Mouse (Mus musculus): ENCODE results near the gene Ube2i. TPM values are rescaled to one million over a fixed set of nuclear protein-coding genes. Genes with fewer than 3 reads are reported as not detected.
"Not testable (repeated sequence)": the region's sequence is repeated elsewhere in the genome, so short reads cannot be mapped to it uniquely, and the experiment has no call there.

The Ube2i gene
- polyA plus RNA-seq, 1 experiment from 2014 or later: 400 TPM

- no peak overlapping the region for H3K4me3 ChIP-seq (replicated peaks)
- 85% methylated on average over 8 of the region's 8 CpGs for WGBS
- no peak overlapping the region for H3K9ac ChIP-seq (replicated peaks)
- peaks cover 13% of the 10 kb centered on the region for H3K27me3 ChIP-seq (replicated peaks)
- no peak for ATAC-seq (ENCODE audit: low FRiP score)
- no peaks in the 10 kb centered on the region for H3K9me3 ChIP-seq (replicated peaks)
- H3K4me1 ChIP-seq: peaks cover 33% of the 10 kb centered on the region
- H3K36me3 ChIP-seq: peaks cover 4% of the 10 kb centered on the region; the same call in 1 of the 2 replicates
- H3K27ac ChIP-seq (replicated peaks): no peak overlapping the region
- no peak overlapping the region for H3K4me2 ChIP-seq
These were observed 24.1 kb downstream of the Ube2i start for GRCm38 (mm10) chr17:25250181-25250835.

GRCm38 (mm10) chr17:25248033-25248750 lies 26.2 kb downstream of the Ube2i start:
- WGBS: 82% methylated on average over 18 of the region's 18 CpGs
- Histone ChIP-seq H3K27ac (replicated peaks) (no peak overlapping the region), H3K4me1 (peaks cover 15% of the 10 kb centered on the region), H3K4me2 (no peak overlapping the region), H3K4me3 (replicated peaks) (no peak overlapping the region), H3K36me3 (peaks cover 23% of the 10 kb centered on the region), H3K27me3 (replicated peaks) (peaks cover 4% of the 10 kb centered on the region; the same call in 1 of the 2 replicates), H3K9me3 (replicated peaks) (no peaks in the 10 kb centered on the region), H3K9ac (replicated peaks) (no peak overlapping the region)
- no peak for ATAC-seq (ENCODE audit: low FRiP score)

- H3K4me3 ChIP-seq (replicated peaks): no peak overlapping the region
- 87% methylated on average over 16 of the region's 16 CpGs for WGBS
- H3K9me3 ChIP-seq (replicated peaks): no peaks in the 10 kb centered on the region
These were observed 30.2 kb downstream of the Ube2i start for GRCm38 (mm10) chr17:25244239-25244638.

GRCm38 (mm10) chr17:25243131-25243780 lies 31.2 kb downstream of the Ube2i start:
- Histone ChIP-seq H3K9ac (replicated peaks) (no peak overlapping the region), H3K4me2 (no peak overlapping the region), H3K36me3 (peaks cover 40% of the 10 kb centered on the region), H3K27ac (replicated peaks) (no peak overlapping the region), H3K4me1 (peaks cover 23% of the 10 kb centered on the region), H3K27me3 (replicated peaks) (no peaks in the 10 kb centered on the region), H3K9me3 (replicated peaks) (no peaks in the 10 kb centered on the region), H3K4me3 (replicated peaks) (no peak overlapping the region)
- ATAC-seq (ENCODE audit: low FRiP score): no peak
- WGBS: 92% methylated on average over 11 of the region's 11 CpGs

More at GRCm38 (mm10) chr17:25244239-25244638, 30.2 kb downstream of the Ube2i start:
- no peak for ATAC-seq (ENCODE audit: low FRiP score)
- H3K36me3 ChIP-seq: peaks cover 40% of the 10 kb centered on the region
- H3K4me2 ChIP-seq: no peak overlapping the region
- no peak overlapping the region for H3K9ac ChIP-seq (replicated peaks)
- H3K27me3 ChIP-seq (replicated peaks): no peaks in the 10 kb centered on the region
- peaks cover 18% of the 10 kb centered on the region for H3K4me1 ChIP-seq
- H3K27ac ChIP-seq (replicated peaks): no peak overlapping the region

GRCm38 (mm10) chr17:25239695-25240636 lies 34.5 kb downstream of the Ube2i start, which contains the start of the genes Gnptg and Tsr3:
Gene Gnptg (minus strand): TSS chr17:25240124.
Gene Tsr3 (plus strand): TSS chr17:25240170.
- peak; percentile 88 for ATAC-seq (ENCODE audit: low FRiP score)
- H3K36me3 ChIP-seq: peaks cover 55% of the 10 kb centered on the region
- H3K4me3 ChIP-seq (replicated peaks): peak within 1 kb of the TSS; percentile 100
- peak within 1 kb of the TSS; percentile 95 for H3K4me2 ChIP-seq
- H3K4me1 ChIP-seq: peaks cover 28% of the 10 kb centered on the region
- no peaks in the 10 kb centered on the region for H3K9me3 ChIP-seq (replicated peaks)
- H3K27me3 ChIP-seq (replicated peaks): no peaks in the 10 kb centered on the region
- H3K9ac ChIP-seq (replicated peaks): peak within 1 kb of the TSS; percentile 99
- WGBS: under 1% methylated on average over 80 of the region's 80 CpGs
- peak within 1 kb of the TSS; percentile 86 for H3K27ac ChIP-seq (replicated peaks)

GRCm38 (mm10) chr17:25235635-25236034 lies 38.8 kb downstream of the Ube2i start:
- Histone ChIP-seq H3K36me3 (peaks cover 37% of the 10 kb centered on the region), H3K9me3 (replicated peaks) (no peaks in the 10 kb centered on the region), H3K4me1 (peaks cover 17% of the 10 kb centered on the region), H3K27ac (replicated peaks) (no peak overlapping the region), H3K4me3 (replicated peaks) (no peak overlapping the region), H3K4me2 (no peak overlapping the region), H3K9ac (replicated peaks) (no peak overlapping the region), H3K27me3 (replicated peaks) (no peaks in the 10 kb centered on the region)
- no peak for ATAC-seq (ENCODE audit: low FRiP score)
- 86% methylated on average over 9 of the region's 9 CpGs for WGBS

- not testable (repeated sequence) for H3K4me3 ChIP-seq (replicated peaks); H3K9ac ChIP-seq (replicated peaks); H3K9me3 ChIP-seq (replicated peaks); H3K27me3 ChIP-seq (replicated peaks); H3K4me1 ChIP-seq; H3K4me2 ChIP-seq; H3K27ac ChIP-seq (replicated peaks)
- ATAC-seq (ENCODE audit: low FRiP score): peak; percentile 44; the same call in 1 of the 2 replicates
- WGBS: 95% methylated on average over 6 of the region's 11 CpGs
- peaks cover 49% of the 10 kb centered on the region for H3K36me3 ChIP-seq
These were observed 42.8 kb downstream of the Ube2i start for GRCm38 (mm10) chr17:25231621-25232020.

GRCm38 (mm10) chr17:25230700-25231099 lies 43.7 kb downstream of the Ube2i start:
- no peak for ATAC-seq (ENCODE audit: low FRiP score)
- Histone ChIP-seq H3K9ac (replicated peaks) (no peak overlapping the region), H3K27ac (replicated peaks) (no peak overlapping the region), H3K27me3 (replicated peaks) (no peaks in the 10 kb centered on the region), H3K4me2 (no peak overlapping the region), H3K4me3 (replicated peaks) (no peak overlapping the region), H3K4me1 (no peaks in the 10 kb centered on the region), H3K9me3 (replicated peaks) (no peaks in the 10 kb centered on the region), H3K36me3 (peaks cover 48% of the 10 kb centered on the region)
- 98% methylated on average over 3 of the region's 3 CpGs for WGBS

GRCm38 (mm10) chr17:25230014-25230655 lies 44.3 kb downstream of the Ube2i start:
- WGBS: 81% methylated on average over 17 of the region's 17 CpGs
- not testable (repeated sequence) for H3K27ac ChIP-seq (replicated peaks); H3K4me1 ChIP-seq; H3K9me3 ChIP-seq (replicated peaks); ATAC-seq (ENCODE audit: low FRiP score); H3K4me3 ChIP-seq (replicated peaks); H3K4me2 ChIP-seq; H3K27me3 ChIP-seq (replicated peaks); H3K9ac ChIP-seq (replicated peaks)
- H3K36me3 ChIP-seq: peaks cover 44% of the 10 kb centered on the region

GRCm38 (mm10) chr17:25227991-25228390 lies 46.4 kb downstream of the Ube2i start:
- WGBS: 91% methylated on average over 5 of the region's 5 CpGs
- Histone ChIP-seq H3K27ac (replicated peaks) (no peak overlapping the region), H3K4me3 (replicated peaks) (no peak overlapping the region), H3K36me3 (peaks cover 35% of the 10 kb centered on the region), H3K4me1 (peaks cover 7% of the 10 kb centered on the region; the same call in 1 of the 2 replicates), H3K27me3 (replicated peaks) (no peaks in the 10 kb centered on the region), H3K4me2 (no peak overlapping the region), H3K9me3 (replicated peaks) (no peaks in the 10 kb centered on the region), H3K9ac (replicated peaks) (no peak overlapping the region)
- ATAC-seq (ENCODE audit: low FRiP score): no peak

All from neural tube, embryonic 15.5 days (tissue).